Mouse (Mus musculus) spleen, adult 2 months (tissue): ENCODE data around the gene Hist1h4a.

Experiments
- CTCF ChIP-seq: fragments of 200-500 bp; IDR thresholded peaks from 2 replicates; pipeline ENCODE4 v1.5.1; 2011; ENCODE audit warnings: mild to moderate bottlenecking, inconsistent platforms; ENCODE audit not compliant: insufficient read depth, insufficient read length, insufficient replicate concordance; ENCODE audit errors: extremely low read depth
- POLR2A ChIP-seq: fragments of 200-500 bp; IDR thresholded peaks from 2 replicates; pipeline ENCODE4 v1.6.1; 2011; ENCODE audit warnings: low read depth, low read length, inconsistent platforms

DNA sequence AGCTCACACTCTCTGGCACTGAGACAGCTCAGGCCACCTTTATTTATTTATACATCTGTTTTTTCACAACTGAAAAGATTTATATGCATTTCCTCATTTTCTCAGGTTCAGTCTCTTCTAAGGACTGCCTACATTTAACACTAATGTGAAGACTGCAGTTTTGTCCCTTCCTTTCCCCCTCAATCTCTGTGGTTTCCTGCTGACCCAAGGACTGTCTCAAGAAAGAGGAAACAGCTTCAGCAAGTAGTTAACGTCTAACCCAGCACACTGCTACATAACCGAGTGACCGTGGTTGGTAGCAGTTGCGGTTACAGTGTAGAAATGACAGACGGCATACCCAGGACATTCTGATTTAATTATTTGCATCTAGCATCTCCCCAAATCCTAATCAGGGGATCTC is 38.4 kb upstream of the Hist1h4a start:
- TF ChIP-seq CTCF (no peak), POLR2A (no peak)
